Mouse (Mus musculus) E14TG2a.4 (cell line): ENCODE measurements around the gene Gm20458.

Experiments used
- H3K27me3 ChIP-seq: 2 replicates; pipeline ENCODE4 v1.6.1; 2014; ENCODE audit warnings: low read length, control low read depth; ENCODE audit not compliant: insufficient read depth
- H3K36me3 ChIP-seq: 2 replicates; pipeline ENCODE4 v1.6.1; 2014; ENCODE audit warnings: low read length, control low read depth; ENCODE audit not compliant: insufficient read depth
- H3K4me1 ChIP-seq: replicated peaks from 2 replicates; pipeline ENCODE4 v1.6.1; 2014; ENCODE audit warnings: low read depth, low read length, control low read depth
- H3K4me3 ChIP-seq: replicated peaks from 2 replicates; pipeline ENCODE4 v1.5.1; 2014; ENCODE audit warnings: mild to moderate bottlenecking, low read length
- H3K9me3 ChIP-seq: 2 replicates; pipeline ENCODE4 v1.6.1; 2014; ENCODE audit warnings: low read length, control low read depth
- CTCF ChIP-seq: conservative IDR thresholded peaks from 2 replicates; pipeline ENCODE4 v1.5.1; 2014; ENCODE audit warnings: low read length
- NANOG ChIP-seq: IDR thresholded peaks from 2 replicates; pipeline ENCODE4 v1.6.1; 2014; ENCODE audit warnings: borderline replicate concordance, low read length, mixed read lengths
- POU5F1 ChIP-seq: IDR thresholded peaks from 2 replicates; pipeline ENCODE4 v1.6.1; 2014; ENCODE audit warnings: low read length, borderline replicate concordance

The Gm20458 gene

DNA sequence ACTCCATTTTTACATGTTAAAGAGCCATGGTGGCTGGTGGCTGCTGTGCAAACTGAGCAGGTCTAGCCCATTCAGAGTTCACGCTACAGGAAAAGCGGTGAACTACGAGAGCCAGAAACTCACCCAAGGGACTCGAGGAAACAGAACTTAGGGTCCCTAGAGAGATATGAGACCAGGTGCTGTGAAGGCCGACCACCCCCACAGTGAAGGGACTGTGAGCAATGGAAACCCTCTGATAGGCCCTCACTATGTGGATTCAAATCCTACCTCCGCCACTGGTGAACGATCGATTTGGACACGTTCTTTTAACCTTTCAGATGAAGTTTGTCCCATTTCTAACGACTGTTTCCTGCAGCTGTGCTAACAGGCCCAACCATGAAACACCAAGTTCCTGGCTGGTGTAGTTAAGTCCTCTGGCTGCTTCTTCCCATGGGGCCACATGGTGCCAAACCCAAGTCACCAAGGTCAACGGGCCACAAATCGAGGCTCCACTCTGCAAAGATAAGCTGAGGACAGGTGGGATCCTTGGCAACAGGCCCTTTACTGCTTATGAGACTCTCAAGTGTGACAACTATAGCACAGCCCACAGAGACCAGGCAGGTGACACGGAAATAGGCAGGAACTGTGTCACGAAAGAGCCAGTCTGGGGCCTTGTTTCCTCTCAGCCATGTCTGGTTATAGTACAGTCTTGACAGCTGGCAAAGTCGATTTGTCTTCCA lies 37.9 kb upstream of the Gm20458 start:
- Histone ChIP-seq H3K36me3 (peaks cover 32% of the 10 kb centered on the region), H3K27me3 (peaks cover 20% of the 10 kb centered on the region), H3K9me3 (0 out of 2 replicates have a peak, but pooled peaks cover 4% of the 10 kb centered on the region), H3K4me3 (no peak overlapping the region), H3K4me1 (peaks cover 58% of the 10 kb centered on the region)
- TF ChIP-seq NANOG (no peak), CTCF (no peak), POU5F1 (no peak)

GRCm38 (mm10) chr2:164423464-164423863 lies 37.3 kb upstream of the Gm20458 start:
- peaks cover 38% of the 10 kb centered on the region for H3K36me3 ChIP-seq
- H3K9me3 ChIP-seq: 0 out of 2 replicates have a peak, but pooled peaks cover 4% of the 10 kb centered on the region
- peaks cover 26% of the 10 kb centered on the region for H3K27me3 ChIP-seq
- peaks cover 59% of the 10 kb centered on the region for H3K4me1 ChIP-seq
- no peak for TF ChIP-seq CTCF
- H3K4me3 ChIP-seq: no peak overlapping the region

DNA sequence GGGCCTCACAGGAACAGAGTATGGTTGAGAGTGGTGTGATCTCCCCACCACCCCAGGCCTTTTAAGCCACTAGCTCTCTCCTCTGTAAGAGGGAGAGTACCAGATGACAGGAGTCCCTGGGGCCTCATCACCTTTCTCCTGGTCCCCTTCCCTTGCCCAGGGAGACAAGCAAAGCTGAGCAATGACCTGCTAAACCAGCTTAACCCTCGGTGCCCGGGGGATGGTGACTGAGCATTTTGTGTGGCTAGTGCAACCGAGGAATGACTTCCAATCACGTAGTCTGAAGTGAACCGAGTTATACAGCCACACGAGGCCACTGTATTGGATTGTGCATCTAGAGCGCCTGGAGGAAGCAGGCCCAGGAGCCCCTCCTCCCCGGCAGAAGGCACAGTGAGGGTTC lies 36.4 kb upstream of the Gm20458 start:
- TF ChIP-seq NANOG (no peak), POU5F1 (no peak)
- H3K36me3 ChIP-seq: peaks cover 47% of the 10 kb centered on the region
- H3K9me3 ChIP-seq: 0 out of 2 replicates have a peak, but pooled peaks cover 4% of the 10 kb centered on the region
- peaks cover 36% of the 10 kb centered on the region for H3K27me3 ChIP-seq
- H3K4me3 ChIP-seq: no peak overlapping the region
- H3K4me1 ChIP-seq: peaks cover 59% of the 10 kb centered on the region

DNA sequence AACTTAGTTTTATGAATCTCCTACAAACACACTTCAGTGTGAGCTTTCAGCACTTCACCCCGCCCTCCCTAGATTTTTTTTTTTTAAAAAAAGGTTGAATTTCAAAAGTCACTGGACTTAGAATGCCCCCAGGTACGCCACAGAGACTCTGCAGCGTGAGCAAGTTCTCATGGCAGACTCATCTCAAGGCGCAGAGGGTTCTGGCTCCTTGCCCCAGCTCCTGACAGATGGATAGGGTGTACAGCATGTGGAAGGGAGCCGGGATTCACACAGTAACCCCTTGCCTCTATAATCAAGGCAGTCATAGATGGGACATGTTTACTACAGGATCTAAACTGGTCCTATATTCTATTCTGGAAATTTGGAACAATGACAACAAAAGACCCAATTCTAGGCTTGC lies 35.4 kb upstream of the Gm20458 start:
- peaks cover 61% of the 10 kb centered on the region for H3K4me1 ChIP-seq
- H3K27me3 ChIP-seq: peaks cover 41% of the 10 kb centered on the region
- peaks cover 53% of the 10 kb centered on the region for H3K36me3 ChIP-seq
- no peak overlapping the region for H3K4me3 ChIP-seq
- TF ChIP-seq NANOG: no peak
- no peak for TF ChIP-seq CTCF
- no peak for TF ChIP-seq POU5F1
- 0 out of 2 replicates have a peak, but pooled peaks cover 4% of the 10 kb centered on the region for H3K9me3 ChIP-seq

DNA sequence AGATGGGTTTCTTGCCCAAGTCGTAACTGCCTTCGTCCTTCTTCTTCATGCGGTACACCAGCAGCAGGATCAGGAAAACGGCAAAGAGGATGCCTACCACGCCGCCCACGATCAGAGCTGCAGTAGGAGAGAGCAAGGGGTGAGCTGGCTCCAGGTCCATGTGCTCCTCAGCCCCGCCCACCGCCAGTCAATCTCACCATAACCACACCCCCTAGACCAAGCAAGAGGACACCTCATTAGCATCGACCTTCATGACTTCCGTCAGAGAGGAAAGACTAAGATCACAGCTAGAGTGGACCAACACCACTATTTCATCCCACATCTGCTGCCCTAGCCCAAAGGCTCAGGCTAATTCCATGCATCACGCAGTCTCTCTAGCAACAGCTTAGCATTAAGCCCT lies 34.6 kb upstream of the Gm20458 start:
- H3K36me3 ChIP-seq: peaks cover 53% of the 10 kb centered on the region
- 0 out of 2 replicates have a peak, but pooled peaks cover 4% of the 10 kb centered on the region for H3K9me3 ChIP-seq
- H3K27me3 ChIP-seq: peaks cover 44% of the 10 kb centered on the region
- peaks cover 68% of the 10 kb centered on the region for H3K4me1 ChIP-seq
- peak overlapping the region; percentile 61 for H3K4me3 ChIP-seq
- no peak for TF ChIP-seq CTCF
- no peak for TF ChIP-seq POU5F1
- TF ChIP-seq NANOG: no peak

DNA sequence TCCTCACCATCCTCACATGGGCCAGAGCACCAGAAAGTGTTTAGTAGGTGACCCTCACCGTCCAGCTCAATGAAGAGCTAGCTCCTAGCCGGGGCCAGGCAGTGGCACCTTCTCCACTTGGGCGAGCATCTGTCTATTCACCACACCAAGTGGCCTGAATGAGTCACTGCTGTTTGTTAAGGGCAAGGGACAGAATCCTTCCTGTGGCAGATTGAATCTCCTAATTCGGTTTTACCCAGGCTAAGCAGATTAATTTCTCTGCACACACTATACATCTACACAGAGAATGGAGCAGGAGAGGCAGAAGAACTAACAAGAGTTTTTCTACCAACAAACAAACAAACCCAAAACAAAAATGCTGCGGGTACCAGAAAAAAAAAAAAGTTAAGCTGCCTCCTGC lies 33.8 kb upstream of the Gm20458 start:
- peaks cover 76% of the 10 kb centered on the region for H3K4me1 ChIP-seq
- H3K9me3 ChIP-seq: 0 out of 2 replicates have a peak, but pooled peaks cover 4% of the 10 kb centered on the region
- TF ChIP-seq CTCF: no peak
- TF ChIP-seq NANOG: no peak
- TF ChIP-seq POU5F1: no peak
- no peak overlapping the region for H3K4me3 ChIP-seq
- peaks cover 53% of the 10 kb centered on the region for H3K36me3 ChIP-seq
- peaks cover 50% of the 10 kb centered on the region for H3K27me3 ChIP-seq

DNA sequence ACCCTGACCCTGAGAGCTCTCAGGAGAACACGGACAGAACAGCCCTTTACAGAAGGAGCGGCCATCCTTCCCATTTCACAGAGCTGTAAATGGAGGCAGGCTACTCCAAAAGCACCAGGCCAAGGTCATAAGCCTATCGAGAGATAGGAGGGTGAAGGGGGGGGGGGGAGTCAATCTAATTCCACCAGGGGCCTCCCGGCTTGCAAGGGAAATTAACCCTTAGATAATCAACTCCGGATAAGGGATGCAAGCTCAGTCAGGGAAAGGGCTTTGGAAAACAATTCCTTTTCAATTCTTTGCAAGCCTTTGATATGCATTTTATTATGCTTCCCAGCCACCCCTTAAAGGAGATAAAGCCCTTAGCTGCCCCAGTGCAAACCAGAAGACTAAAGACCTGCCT lies 32.3 kb upstream of the Gm20458 start:
- H3K9me3 ChIP-seq: 0 out of 2 replicates have a peak, but pooled peaks cover 4% of the 10 kb centered on the region
- H3K4me3 ChIP-seq: no peak overlapping the region
- TF ChIP-seq NANOG (no peak), POU5F1 (0 out of 2 replicates have a peak, but pooled peaks have one; percentile 16), CTCF (no peak)
- peaks cover 87% of the 10 kb centered on the region for H3K4me1 ChIP-seq
- H3K36me3 ChIP-seq: peaks cover 46% of the 10 kb centered on the region
- peaks cover 64% of the 10 kb centered on the region for H3K27me3 ChIP-seq

DNA sequence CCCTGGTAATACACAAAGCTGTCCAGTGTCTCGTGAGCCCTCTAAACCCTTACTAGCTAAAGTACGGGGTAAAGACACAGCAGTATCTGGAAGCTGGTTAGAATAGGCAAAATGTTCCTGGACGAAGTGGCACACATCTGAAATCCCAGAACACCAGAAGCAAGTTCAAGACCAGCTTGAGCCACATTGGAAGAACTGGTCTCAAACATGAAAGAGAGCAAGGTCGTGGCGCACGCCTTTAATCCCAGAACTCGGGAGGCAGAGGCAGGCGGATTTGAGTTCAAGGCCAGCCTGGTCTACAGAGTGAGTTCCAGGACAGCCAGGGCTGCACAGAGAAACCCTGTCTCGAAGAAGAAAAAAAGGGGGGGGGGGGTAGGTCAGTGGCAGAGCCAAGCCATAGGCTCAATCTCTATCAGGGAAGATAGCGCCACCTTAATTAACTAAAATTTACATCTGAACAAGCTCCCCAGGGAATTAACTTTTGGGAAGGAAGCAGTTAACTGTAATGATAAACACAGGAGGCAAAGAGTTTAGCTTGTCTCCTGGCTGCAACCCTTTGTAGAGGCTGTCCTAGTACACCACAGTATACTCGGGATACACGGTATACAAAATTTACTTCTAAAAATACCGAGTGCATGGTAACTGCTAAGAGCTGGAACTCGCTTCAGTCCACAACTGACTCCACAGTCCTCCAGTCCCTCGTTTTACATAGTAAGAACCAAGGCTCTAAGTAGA lies 30.7 kb upstream of the Gm20458 start:
- no peaks in the 10 kb centered on the region for H3K9me3 ChIP-seq
- H3K36me3 ChIP-seq: peaks cover 33% of the 10 kb centered on the region
- peak overlapping the region; percentile 53 for H3K4me3 ChIP-seq
- peaks cover 96% of the 10 kb centered on the region for H3K4me1 ChIP-seq
- H3K27me3 ChIP-seq: peaks cover 80% of the 10 kb centered on the region
- TF ChIP-seq CTCF (no peak), NANOG (peak; percentile 18; the same call in 1 of the 2 replicates)
